Mouse (Mus musculus) hindbrain, embryonic 11.5 days (tissue): ENCODE measurements around the gene Ncapd3. TPM values are rescaled to one million over a fixed set of nuclear protein-coding genes. Genes with fewer than 3 reads are reported as not detected.

Source experiments
- ATAC-seq: fragments of 200-750 bp; cut with Nextera tagmentation; 2 replicates; pipeline ENCODE4 v1.8.0; 2017; ENCODE audit warnings: mild to moderate bottlenecking, moderate TSS enrichment, moderate library complexity; ENCODE audit not compliant: low FRiP score
- DNase-seq: peaks from one replicate; pipeline ENCODE4 v3.0.0-alpha.2; 2015; ENCODE audit warnings: low spot score
- H3K27ac ChIP-seq: fragments of 300-500 bp; sonication (generic); 2 replicates; pipeline ENCODE4 v1.5.1; 2014; ENCODE audit warnings: mild to moderate bottlenecking, low read depth, low read length
- H3K27me3 ChIP-seq: fragments of 300-500 bp; sonication (generic); 2 replicates; pipeline ENCODE4 v1.6.1; 2014; ENCODE audit warnings: mild to moderate bottlenecking, low read length, moderate library complexity, mixed read lengths; ENCODE audit not compliant: control insufficient read depth, insufficient read depth
- H3K36me3 ChIP-seq: fragments of 300-500 bp; sonication (generic); 2 replicates; pipeline ENCODE4 v1.6.1; 2014; ENCODE audit warnings: mild to moderate bottlenecking, low read length, moderate library complexity, mixed read lengths; ENCODE audit not compliant: control insufficient read depth, insufficient read depth
- H3K4me1 ChIP-seq: fragments of 300-500 bp; sonication (generic); replicated peaks from 2 replicates; pipeline ENCODE4 v1.6.1; 2014; ENCODE audit warnings: low read length, mixed read lengths; ENCODE audit not compliant: control insufficient read depth, insufficient read depth
- H3K4me2 ChIP-seq: fragments of 300-500 bp; sonication (generic); replicated peaks from 2 replicates; pipeline ENCODE4 v1.6.1; 2014; ENCODE audit warnings: mild to moderate bottlenecking, low read depth, low read length
- H3K4me3 ChIP-seq: fragments of 300-500 bp; sonication (generic); 2 replicates; pipeline ENCODE4 v1.5.1; 2014; ENCODE audit warnings: low read depth, low read length
- H3K9ac ChIP-seq: fragments of 300-500 bp; sonication (generic); 2 replicates; pipeline ENCODE4 v1.6.1; 2014; ENCODE audit warnings: low read depth, low read length
- H3K9me3 ChIP-seq: fragments of 300-500 bp; sonication (generic); 2 replicates; pipeline ENCODE4 v1.6.1; 2016; ENCODE audit warnings: low read length; ENCODE audit not compliant: control insufficient read depth
- WGBS: fragments of 180-500 bp; shearing (Covaris S2); extraction: QIAGEN DNeasy Blood & Tissue Kit; methylation state at CpG from one replicate; pipeline ENCODE4 v1.1.7; 2014; 5-methylcytosine and 5-hydroxymethylcytosine counted together
- polyA plus RNA-seq: library from polyadenylated mRNA; unstranded; fragments of >200 nt; fragmentation: Nextera tagmentation; extraction: Ambion mirVana; gene quantifications from 2 replicates; pipeline ENCODE4 v1.2.1, GENCODE M21; 2014

The Ncapd3 gene
- polyA plus RNA-seq, 1 experiment from 2014 or later, result 31.8 TPM

- Histone ChIP-seq H3K4me3 (peak overlapping the region; percentile 71), H3K36me3 (no peaks in the 10 kb centered on the region), H3K27me3 (no peaks in the 10 kb centered on the region), H3K27ac (no peak overlapping the region), H3K9ac (peak overlapping the region; percentile 70), H3K4me2 (peak overlapping the region; percentile 71), H3K4me1 (0 out of 2 replicates have a peak, but pooled peaks cover 3% of the 10 kb centered on the region), H3K9me3 (no peaks in the 10 kb centered on the region)
- no peak for DNase-seq
- ATAC-seq, result peak; percentile 81
- WGBS, result 4% methylated on average over 29 of the region's 29 CpGs
Measured at GRCm38 (mm10) chr9:26998669-26999460, 31.1 kb upstream of the Ncapd3 start.

- 2% methylated on average over 35 of the region's 35 CpGs for WGBS
- peak within 1 kb of the TSS; percentile 77 for H3K4me2 ChIP-seq
- 0 out of 2 replicates have a peak, but pooled peaks cover 3% of the 10 kb centered on the region for H3K4me1 ChIP-seq
- H3K36me3 ChIP-seq, result no peaks in the 10 kb centered on the region
- peak; percentile 100 for ATAC-seq
- no peak within 1 kb of the TSS for H3K27ac ChIP-seq
- peak within 1 kb of the TSS; percentile 71 for H3K4me3 ChIP-seq
- peak within 1 kb of the TSS; percentile 70 for H3K9ac ChIP-seq
- H3K9me3 ChIP-seq, result no peaks in the 10 kb centered on the region
- no peaks in the 10 kb centered on the region for H3K27me3 ChIP-seq
- DNase-seq, result peak; percentile 98
Measured at GRCm38 (mm10) chr9:26999461-27000395, 30.2 kb upstream of the Ncapd3 start, which contains the start of the genes Acad8 and Thyn1. Gene Acad8 (minus strand): TSS chr9:26999566. Gene Thyn1 (plus strand): TSS chr9:26999710.

GRCm38 (mm10) chr9:27005231-27005630, 24.7 kb upstream of the Ncapd3 start:
- no peak for ATAC-seq
- H3K9me3 ChIP-seq, result no peaks in the 10 kb centered on the region
- 93% methylated on average over 3 of the region's 3 CpGs for WGBS
- H3K36me3 ChIP-seq, result peaks cover 8% of the 10 kb centered on the region
- DNase-seq, result no peak
- H3K4me1 ChIP-seq, result 0 out of 2 replicates have a peak, but pooled peaks cover 3% of the 10 kb centered on the region
- H3K4me2 ChIP-seq, result no peak overlapping the region
- no peak overlapping the region for H3K9ac ChIP-seq
- no peak overlapping the region for H3K4me3 ChIP-seq
- H3K27me3 ChIP-seq, result no peaks in the 10 kb centered on the region
- no peak overlapping the region for H3K27ac ChIP-seq

GRCm38 (mm10) chr9:27005933-27006332, 24.0 kb upstream of the Ncapd3 start:
- Histone ChIP-seq H3K9ac (no peak overlapping the region), H3K27me3 (no peaks in the 10 kb centered on the region), H3K9me3 (no peaks in the 10 kb centered on the region), H3K36me3 (peaks cover 8% of the 10 kb centered on the region), H3K4me3 (no peak overlapping the region), H3K4me2 (no peak overlapping the region), H3K4me1 (no peaks in the 10 kb centered on the region), H3K27ac (no peak overlapping the region)
- ATAC-seq (no peak), DNase-seq (no peak)
- WGBS, result 77% methylated on average over 1 of the region's 1 CpGs

GRCm38 (mm10) chr9:27006866-27007265, 23.1 kb upstream of the Ncapd3 start:
- DNase-seq, result no peak
- Histone ChIP-seq H3K4me1 (no peaks in the 10 kb centered on the region), H3K36me3 (peaks cover 8% of the 10 kb centered on the region), H3K4me2 (no peak overlapping the region), H3K27ac (no peak overlapping the region), H3K9me3 (no peaks in the 10 kb centered on the region), H3K4me3 (no peak overlapping the region), H3K9ac (no peak overlapping the region), H3K27me3 (no peaks in the 10 kb centered on the region)
- WGBS, result 89% methylated on average over 5 of the region's 5 CpGs
- no peak for ATAC-seq

- H3K9me3 ChIP-seq, result no peaks in the 10 kb centered on the region
- 84% methylated on average over 5 of the region's 5 CpGs for WGBS
- no peaks in the 10 kb centered on the region for H3K4me1 ChIP-seq
- ATAC-seq (no peak), DNase-seq (no peak)
- H3K27ac ChIP-seq, result no peak overlapping the region
- no peaks in the 10 kb centered on the region for H3K27me3 ChIP-seq
- H3K4me2 ChIP-seq, result no peak overlapping the region
- H3K4me3 ChIP-seq, result no peak overlapping the region
- H3K36me3 ChIP-seq, result peaks cover 12% of the 10 kb centered on the region
- no peak overlapping the region for H3K9ac ChIP-seq
Measured at GRCm38 (mm10) chr9:27009231-27009630, 20.7 kb upstream of the Ncapd3 start.

GRCm38 (mm10) chr9:27011572-27011971, 18.4 kb upstream of the Ncapd3 start:
- Histone ChIP-seq H3K9me3 (no peaks in the 10 kb centered on the region), H3K4me1 (no peaks in the 10 kb centered on the region), H3K36me3 (peaks cover 23% of the 10 kb centered on the region), H3K9ac (no peak overlapping the region), H3K27ac (no peak overlapping the region), H3K27me3 (no peaks in the 10 kb centered on the region), H3K4me3 (no peak overlapping the region), H3K4me2 (no peak overlapping the region)
- WGBS, result 94% methylated on average over 4 of the region's 4 CpGs
- DNase-seq (no peak), ATAC-seq (no peak)

GRCm38 (mm10) chr9:27018961-27019360, 11.0 kb upstream of the Ncapd3 start:
- WGBS, result 92% methylated on average over 10 of the region's 10 CpGs
- Histone ChIP-seq H3K9me3 (no peaks in the 10 kb centered on the region), H3K27me3 (no peaks in the 10 kb centered on the region), H3K36me3 (peaks cover 14% of the 10 kb centered on the region), H3K4me3 (no peak overlapping the region), H3K9ac (no peak overlapping the region), H3K27ac (no peak overlapping the region), H3K4me1 (no peaks in the 10 kb centered on the region), H3K4me2 (no peak overlapping the region)
- ATAC-seq, result no peak
- no peak for DNase-seq
